Mouse (Mus musculus) cerebellum, adult 9-11 months (tissue): ENCODE data around the gene Gm20388.

Source experiments
- DNase-seq: peaks from one replicate; pipeline ENCODE4 v3.0.0; 2022

Gene Gm20388

GRCm38 (mm10) chr8:120177318-120178123, 266.9 kb downstream of the Gm20388 start, which contains the start of gene Fam92b:
Fam92b (minus strand) TSS chr8:120177466.
- DNase-seq = no peak

DNA sequence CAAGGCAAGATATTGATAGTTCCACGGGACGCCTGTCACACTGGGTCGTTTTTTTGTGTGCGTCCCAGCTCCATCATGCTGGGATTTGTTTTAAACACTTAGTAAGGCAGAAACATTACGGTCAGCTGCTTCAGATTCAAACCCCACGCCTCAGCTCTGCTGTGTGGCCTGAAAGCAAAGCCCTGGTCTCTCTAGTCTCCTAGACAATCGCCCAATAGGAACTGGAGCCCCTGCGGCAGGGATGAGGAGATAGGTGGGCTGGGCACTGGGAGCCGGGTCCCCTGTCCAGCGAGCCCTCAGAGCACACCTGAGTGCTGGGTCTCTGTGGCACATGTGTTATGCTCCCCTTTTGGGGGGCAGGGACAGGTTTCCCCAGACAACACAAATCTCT, 267.5 kb downstream of the Gm20388 start:
- DNase-seq = no peak

- peak; percentile 88 for DNase-seq
Measured at GRCm38 (mm10) chr8:120179027-120179431, 268.4 kb downstream of the Gm20388 start.

DNA sequence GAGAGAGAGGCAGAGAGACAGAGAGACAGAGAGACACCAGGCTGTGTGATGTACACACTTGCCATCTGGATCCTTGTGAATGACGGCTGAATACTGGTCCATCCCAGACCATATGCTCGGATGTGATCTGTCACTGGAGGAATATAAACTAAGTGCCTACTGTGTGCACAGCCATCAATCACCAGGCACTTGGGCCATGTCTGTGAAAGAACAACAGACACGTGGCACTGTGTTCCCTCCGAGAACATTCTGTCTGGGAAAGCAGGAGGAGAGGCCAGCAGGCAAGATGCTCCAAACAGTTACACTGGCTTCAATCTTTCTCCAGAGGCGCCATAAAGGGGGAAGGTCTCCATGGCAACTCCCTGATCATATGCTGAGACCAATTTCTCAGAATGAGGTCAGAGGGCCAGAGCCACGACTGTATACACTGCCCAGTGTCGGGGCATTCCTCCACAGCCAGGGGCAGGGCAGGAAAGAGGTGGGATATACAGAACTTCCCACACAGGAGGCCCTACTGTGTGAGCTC, 269.9 kb downstream of the Gm20388 start:
- DNase-seq = no peak

DNA sequence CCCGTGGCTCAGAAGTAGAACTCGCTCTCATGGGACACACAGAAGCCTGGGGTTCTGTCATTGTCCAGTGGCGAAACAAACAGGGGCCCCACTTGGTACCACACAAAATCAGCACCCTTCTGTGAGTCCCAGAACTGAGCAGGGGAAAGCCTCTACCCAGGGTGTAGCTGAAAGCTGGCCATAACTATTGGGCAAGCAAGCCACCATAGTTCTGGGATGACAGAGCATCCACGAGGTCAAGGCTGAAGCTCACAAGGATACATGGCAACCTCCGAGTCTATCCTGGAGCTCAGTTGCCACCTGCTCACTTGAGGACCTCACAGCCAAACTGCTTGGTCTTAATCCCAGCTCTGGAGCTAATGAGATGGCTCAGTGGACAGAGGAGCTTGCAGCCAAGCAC, 270.6 kb downstream of the Gm20388 start:
- DNase-seq = no peak

DNA sequence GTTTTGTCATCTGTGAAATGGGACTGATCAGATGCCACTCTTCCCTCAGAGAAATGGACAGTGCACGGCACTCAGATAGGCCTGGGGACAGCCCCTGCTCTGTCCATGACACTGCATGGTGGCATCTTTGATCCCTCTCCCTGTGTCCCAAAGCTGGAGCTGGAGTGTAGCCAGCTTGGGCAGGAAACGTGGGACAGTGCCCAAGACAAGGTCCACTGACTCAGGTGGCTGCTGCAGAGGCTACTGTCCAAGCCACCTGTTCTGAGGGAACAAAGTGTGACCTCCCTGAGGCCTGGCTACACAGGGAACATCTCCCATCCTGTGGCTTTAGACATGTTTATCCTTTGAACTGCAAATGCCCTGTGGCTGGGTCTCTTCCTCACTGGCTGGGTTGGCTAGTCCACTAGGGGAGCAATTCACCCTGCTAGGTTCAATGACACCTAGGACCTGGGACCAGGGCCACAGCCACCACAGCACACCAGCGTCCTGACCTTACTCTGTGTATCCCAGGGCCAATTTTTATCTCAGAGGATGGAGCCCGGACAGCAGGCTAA, 271.3 kb downstream of the Gm20388 start:
- no peak for DNase-seq

GRCm38 (mm10) chr8:120184366-120184765, 273.7 kb downstream of the Gm20388 start:
- DNase-seq = no peak

- DNase-seq = no peak
Measured at GRCm38 (mm10) chr8:120184850-120185792, 274.5 kb downstream of the Gm20388 start.

DNA sequence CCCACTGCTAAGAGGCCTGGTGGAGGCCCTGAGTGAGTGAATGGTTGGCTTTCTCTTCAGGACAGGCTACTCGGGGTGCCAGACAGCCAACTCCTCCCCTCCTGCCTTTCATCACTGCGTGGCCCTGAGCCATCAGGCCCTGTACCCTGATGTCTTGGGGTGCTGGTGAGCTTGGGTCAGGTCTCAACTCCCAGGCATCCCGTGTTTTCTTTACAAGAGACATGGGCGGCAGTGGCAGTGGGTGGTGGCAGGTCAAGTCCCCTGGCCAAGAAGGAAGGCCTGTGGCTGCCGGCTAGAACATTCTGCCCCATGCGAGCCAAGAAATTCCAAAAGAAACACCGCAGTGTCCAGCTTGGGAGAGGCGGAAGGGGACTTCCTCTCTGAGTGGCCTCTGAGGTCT, 275.8 kb downstream of the Gm20388 start:
- no peak for DNase-seq

DNA sequence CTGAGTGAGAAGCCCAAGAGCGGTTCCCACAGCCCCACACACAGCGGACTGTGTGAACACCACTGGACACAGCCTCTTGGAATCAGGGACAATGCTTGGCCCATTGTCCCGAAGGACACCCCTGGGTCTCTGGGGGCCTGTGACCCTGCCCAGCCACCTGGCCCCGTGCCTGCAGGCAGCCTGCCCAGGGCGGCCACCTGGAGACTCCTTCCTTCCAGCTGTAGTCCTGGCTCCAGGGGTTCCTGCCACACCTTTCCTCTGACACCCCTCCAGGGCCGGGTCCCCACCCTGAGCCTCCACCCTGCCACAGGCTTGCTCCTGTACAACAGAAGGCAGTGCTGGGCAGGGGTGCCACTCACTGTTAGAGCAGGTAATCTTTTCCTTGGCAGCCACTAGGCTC, 277.9 kb downstream of the Gm20388 start:
- DNase-seq = peak; percentile 62

DNA sequence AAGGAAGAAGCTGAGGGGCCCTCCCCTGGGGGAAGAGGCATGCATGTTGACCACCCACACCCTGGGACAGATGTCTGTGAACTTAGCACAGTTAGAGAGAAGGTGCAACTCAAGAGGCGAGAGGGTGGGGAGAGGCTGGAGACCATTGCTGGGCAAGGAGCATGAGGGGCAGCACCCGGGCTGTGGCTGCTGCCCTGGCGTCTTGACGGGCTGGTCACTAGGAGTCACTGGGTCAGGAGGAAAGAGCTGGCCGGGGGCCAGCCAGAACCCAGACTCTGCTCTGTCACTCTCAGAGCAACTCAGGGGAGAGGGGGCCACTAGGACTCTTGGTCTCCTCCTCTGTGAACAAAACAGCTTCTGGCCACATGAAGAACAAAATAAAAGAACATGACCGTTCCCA, 278.8 kb downstream of the Gm20388 start:
- DNase-seq = peak; percentile 59

DNA sequence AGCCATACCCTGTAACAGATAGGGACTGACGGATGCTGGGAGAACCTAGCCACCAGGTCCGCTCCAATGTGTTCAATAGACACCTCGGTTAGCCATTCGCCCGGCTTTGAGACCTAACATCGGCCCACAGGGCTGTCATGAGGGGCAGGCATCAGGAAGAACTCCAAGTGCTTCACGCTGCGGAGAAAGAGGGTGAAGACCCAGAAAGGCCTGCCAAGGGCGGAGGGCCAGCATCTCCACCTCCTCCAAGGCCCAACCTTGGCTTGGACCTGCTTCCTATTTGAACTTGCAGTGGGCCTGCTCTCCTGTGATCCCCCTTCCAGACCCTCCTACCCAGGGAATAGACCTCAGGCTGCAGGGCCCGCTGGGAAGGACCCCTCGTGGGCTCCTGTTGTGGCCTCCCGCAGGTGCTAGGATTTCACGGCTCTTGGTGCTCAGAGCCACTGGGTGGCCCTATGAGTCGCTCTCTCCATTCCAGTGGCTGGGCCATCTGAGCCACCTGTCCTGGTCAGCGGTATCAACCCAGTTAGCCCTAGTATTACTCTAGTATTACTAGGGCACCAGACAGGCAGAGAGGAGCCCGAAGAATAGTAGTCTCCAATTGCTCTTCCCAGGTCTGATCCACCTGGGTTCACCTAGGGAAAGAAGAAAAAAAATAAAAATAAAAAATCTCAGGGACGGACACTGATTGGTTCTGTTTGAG, 279.6 kb downstream of the Gm20388 start:
- DNase-seq = peak; percentile 72

GRCm38 (mm10) chr8:120190810-120191413, 280.3 kb downstream of the Gm20388 start:
- DNase-seq = peak; percentile 94

- peak; percentile 62 for DNase-seq
Measured at GRCm38 (mm10) chr8:120191633-120192032, 281.0 kb downstream of the Gm20388 start.

GRCm38 (mm10) chr8:120192118-120192517, 281.5 kb downstream of the Gm20388 start:
- no peak for DNase-seq

GRCm38 (mm10) chr8:120201351-120201750, 290.7 kb downstream of the Gm20388 start:
- no peak for DNase-seq

- DNase-seq = no peak
Measured at GRCm38 (mm10) chr8:120202546-120202945, 291.9 kb downstream of the Gm20388 start.

GRCm38 (mm10) chr8:120204736-120205360, 294.2 kb downstream of the Gm20388 start:
- no peak for DNase-seq

GRCm38 (mm10) chr8:120205916-120206315, 295.3 kb downstream of the Gm20388 start:
- DNase-seq = no peak

- no peak for DNase-seq
Measured at GRCm38 (mm10) chr8:120207364-120207763, 296.7 kb downstream of the Gm20388 start.

- DNase-seq = no peak
Measured at GRCm38 (mm10) chr8:120208113-120208512, 297.5 kb downstream of the Gm20388 start.

- no peak for DNase-seq
Measured at GRCm38 (mm10) chr8:120211345-120211744, 300.7 kb downstream of the Gm20388 start.
